Mouse (Mus musculus) liver, adult (tissue): ENCODE results near the gene Cdkal1.

Experiments used
- GATA4 ChIP-seq: IDR thresholded peaks from 2 replicates; pipeline ENCODE4 v1.6.1; 2014; ENCODE audit warnings: mild to moderate bottlenecking, low read length; ENCODE audit not compliant: insufficient replicate concordance

Gene Cdkal1

GRCm38 (mm10) chr13:29390025-29390424 lies 465.4 kb downstream of the Cdkal1 start:
- TF ChIP-seq GATA4: no peak

GRCm38 (mm10) chr13:29388918-29389317 lies 466.6 kb downstream of the Cdkal1 start:
- TF ChIP-seq GATA4: no peak

- no peak for TF ChIP-seq GATA4
Measured at GRCm38 (mm10) chr13:29377572-29377971, 477.9 kb downstream of the Cdkal1 start.

GRCm38 (mm10) chr13:29371916-29372315 lies 483.6 kb downstream of the Cdkal1 start:
- TF ChIP-seq GATA4: no peak

- no peak for TF ChIP-seq GATA4
Measured at GRCm38 (mm10) chr13:29371466-29371771, 484.1 kb downstream of the Cdkal1 start.

- TF ChIP-seq GATA4: no peak
Measured at GRCm38 (mm10) chr13:29370731-29371465, 484.6 kb downstream of the Cdkal1 start.

GRCm38 (mm10) chr13:29368806-29369205 lies 486.7 kb downstream of the Cdkal1 start:
- no peak for TF ChIP-seq GATA4

- TF ChIP-seq GATA4: no peak
Measured at GRCm38 (mm10) chr13:29364901-29365625, 490.4 kb downstream of the Cdkal1 start.

- TF ChIP-seq GATA4: no peak
Measured at GRCm38 (mm10) chr13:29364009-29364408, 491.5 kb downstream of the Cdkal1 start.

GRCm38 (mm10) chr13:29361842-29362241 lies 493.6 kb downstream of the Cdkal1 start:
- TF ChIP-seq GATA4: no peak

- TF ChIP-seq GATA4: no peak
Measured at GRCm38 (mm10) chr13:29360899-29361298, 494.6 kb downstream of the Cdkal1 start.

GRCm38 (mm10) chr13:29359341-29359740 lies 496.1 kb downstream of the Cdkal1 start:
- no peak for TF ChIP-seq GATA4

GRCm38 (mm10) chr13:29357483-29357882 lies 498.0 kb downstream of the Cdkal1 start:
- no peak for TF ChIP-seq GATA4

- TF ChIP-seq GATA4: no peak
Measured at GRCm38 (mm10) chr13:29356158-29356485, 499.4 kb downstream of the Cdkal1 start.

- no peak for TF ChIP-seq GATA4
Measured at GRCm38 (mm10) chr13:29355484-29356157, 499.9 kb downstream of the Cdkal1 start.

GRCm38 (mm10) chr13:29354943-29355342 lies 500.5 kb downstream of the Cdkal1 start:
- no peak for TF ChIP-seq GATA4

- no peak for TF ChIP-seq GATA4
Measured at GRCm38 (mm10) chr13:29353888-29354415, 501.5 kb downstream of the Cdkal1 start.
